Mouse (Mus musculus) midbrain, embryonic 13.5 days (tissue): Measurements from ENCODE around the gene Gpha2. TPM values are rescaled to one million over a fixed set of nuclear protein-coding genes. Genes with fewer than 3 reads are reported as not detected.

Experiments
- ATAC-seq: fragments of 200-750 bp; cut with Nextera tagmentation; 2 replicates; pipeline ENCODE4 v1.8.0; 2017; ENCODE audit warnings: mild to moderate bottlenecking, moderate TSS enrichment, moderate library complexity
- H3K27ac ChIP-seq: fragments of 300-500 bp; sonication (generic); 2 replicates; pipeline ENCODE4 v1.5.1; 2015; ENCODE audit warnings: inconsistent platforms, mild to moderate bottlenecking, moderate library complexity
- H3K27me3 ChIP-seq: fragments of 300-500 bp; sonication (generic); 2 replicates; pipeline ENCODE4 v1.6.1; 2015; ENCODE audit warnings: mild to moderate bottlenecking, inconsistent platforms
- H3K36me3 ChIP-seq: fragments of 300-500 bp; sonication (generic); 2 replicates; pipeline ENCODE4 v1.6.1; 2015; ENCODE audit warnings: mild to moderate bottlenecking, inconsistent platforms
- H3K4me1 ChIP-seq: fragments of 300-500 bp; sonication (generic); replicated peaks from 2 replicates; pipeline ENCODE4 v1.6.1; 2015; ENCODE audit warnings: inconsistent platforms
- H3K4me2 ChIP-seq: fragments of 300-500 bp; sonication (generic); replicated peaks from 2 replicates; pipeline ENCODE4 v1.6.1; 2015; ENCODE audit warnings: moderate library complexity, mild to moderate bottlenecking, inconsistent platforms
- H3K4me3 ChIP-seq: fragments of 300-500 bp; sonication (generic); replicated peaks from 2 replicates; pipeline ENCODE4 v1.5.1; 2015; ENCODE audit warnings: mild to moderate bottlenecking, inconsistent platforms
- H3K9ac ChIP-seq: fragments of 300-500 bp; sonication (generic); replicated peaks from 2 replicates; pipeline ENCODE4 v1.6.1; 2015; ENCODE audit warnings: mild to moderate bottlenecking, inconsistent platforms
- H3K9me3 ChIP-seq: fragments of 300-500 bp; sonication (generic); 2 replicates; pipeline ENCODE4 v1.6.1; 2016; ENCODE audit warnings: mild to moderate bottlenecking, inconsistent platforms
- WGBS: fragments of 180-500 bp; shearing (Covaris S2); methylation state at CpG from one replicate; pipeline ENCODE4 v1.1.7; 2015; 5-methylcytosine and 5-hydroxymethylcytosine counted together
- polyA plus RNA-seq: library from polyadenylated mRNA; unstranded; fragments of >200 nt; fragmentation: Nextera tagmentation; extraction: Ambion mirVana; gene quantifications from 2 replicates; pipeline ENCODE4 v1.2.1, GENCODE M21; 2015

Gene Gpha2
- not detected in 2 replicates for polyA plus RNA-seq

DNA sequence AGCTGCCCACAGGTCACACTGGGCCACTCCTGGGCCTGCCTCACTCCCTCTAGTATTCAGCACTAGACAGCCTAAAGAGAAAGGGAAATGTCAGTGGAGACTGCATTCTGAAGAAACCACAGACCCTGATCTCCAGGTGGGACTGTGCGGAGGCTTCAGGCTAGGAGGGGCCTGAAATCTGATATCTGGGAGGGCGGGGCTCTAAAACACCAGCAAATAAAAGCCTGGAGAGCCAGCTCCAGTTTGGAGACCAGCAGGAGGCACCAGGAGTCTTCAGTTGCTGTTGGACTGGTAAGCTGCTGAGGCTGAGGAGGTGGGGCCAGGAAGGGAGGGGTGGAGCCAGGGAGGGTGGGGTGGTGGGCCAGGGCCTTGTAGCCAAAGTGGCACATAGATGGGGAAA is at the start of gene Gpha2:
Gene Gpha2 (plus strand): TSS at position 246 of the 400 bp plus-strand sequence.
- no peak within 1 kb of the TSS for H3K4me3 ChIP-seq
- H3K4me2 ChIP-seq: no peak within 1 kb of the TSS
- 13% methylated on average over 2 of the region's 2 CpGs for WGBS
- peaks cover 52% of the 10 kb centered on the region for H3K36me3 ChIP-seq
- no peak within 1 kb of the TSS for H3K27ac ChIP-seq
- 0 out of 2 replicates have a peak within 1 kb of the TSS, but pooled peaks have one; percentile 3 for H3K9ac ChIP-seq
- H3K9me3 ChIP-seq: no peaks in the 10 kb centered on the region
- no peaks in the 10 kb centered on the region for H3K4me1 ChIP-seq
- ATAC-seq: no peak
- no peaks in the 10 kb centered on the region for H3K27me3 ChIP-seq

DNA sequence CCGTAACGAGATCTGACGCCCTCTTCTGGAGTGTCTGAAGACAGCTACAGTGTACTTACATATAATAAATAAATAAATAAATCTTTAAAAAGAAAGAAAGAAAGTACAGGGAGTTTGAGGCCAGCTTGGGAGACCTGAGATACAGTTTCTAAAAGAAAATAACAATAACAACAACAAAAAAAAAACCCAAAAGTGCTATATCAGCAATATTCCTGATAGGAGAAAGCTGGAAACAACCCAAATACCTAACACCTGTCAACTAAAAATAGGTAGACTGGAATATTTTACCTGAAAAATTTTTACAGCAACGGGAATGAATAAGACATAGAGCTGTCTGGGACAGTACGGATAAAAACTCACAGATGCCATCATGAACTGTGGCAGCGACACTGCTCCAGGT is 47.4 kb upstream of the Gpha2 start:
- H3K4me1 ChIP-seq: peaks cover 4% of the 10 kb centered on the region; the same call in 1 of the 2 replicates
- no peak overlapping the region for H3K27ac ChIP-seq
- H3K4me3 ChIP-seq: no peak overlapping the region
- no peaks in the 10 kb centered on the region for H3K36me3 ChIP-seq
- no peak for ATAC-seq
- H3K27me3 ChIP-seq: no peaks in the 10 kb centered on the region
- H3K9ac ChIP-seq: no peak overlapping the region
- no peak overlapping the region for H3K4me2 ChIP-seq
- no peaks in the 10 kb centered on the region for H3K9me3 ChIP-seq
- 91% methylated on average over 6 of the region's 6 CpGs for WGBS

DNA sequence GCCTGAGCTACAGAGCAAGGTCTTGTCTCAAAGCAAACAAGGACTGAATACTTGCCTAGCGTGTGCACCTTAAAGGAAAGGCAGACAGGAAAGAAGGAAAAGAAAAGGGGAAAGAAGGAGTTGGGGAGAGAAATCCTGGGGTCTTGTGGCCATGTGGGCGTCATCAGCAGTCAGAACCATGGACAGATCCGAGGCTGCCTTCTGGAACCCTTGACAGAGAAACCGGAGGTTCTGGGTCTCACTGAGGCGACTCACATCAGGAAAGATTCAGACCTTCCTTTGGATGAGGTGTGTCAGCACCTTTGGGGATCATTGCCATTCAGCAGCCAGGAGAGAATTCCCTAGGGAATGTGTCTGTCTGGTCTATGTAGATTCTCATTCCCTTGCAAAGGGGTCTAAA is 44.6 kb upstream of the Gpha2 start:
- Histone ChIP-seq H3K27ac (no peak overlapping the region), H3K27me3 (no peaks in the 10 kb centered on the region), H3K36me3 (no peaks in the 10 kb centered on the region), H3K4me3 (no peak overlapping the region), H3K4me2 (no peak overlapping the region), H3K9ac (no peak overlapping the region), H3K9me3 (no peaks in the 10 kb centered on the region), H3K4me1 (peaks cover 4% of the 10 kb centered on the region; the same call in 1 of the 2 replicates)
- no peak for ATAC-seq
- 40% methylated on average over 5 of the region's 5 CpGs for WGBS

DNA sequence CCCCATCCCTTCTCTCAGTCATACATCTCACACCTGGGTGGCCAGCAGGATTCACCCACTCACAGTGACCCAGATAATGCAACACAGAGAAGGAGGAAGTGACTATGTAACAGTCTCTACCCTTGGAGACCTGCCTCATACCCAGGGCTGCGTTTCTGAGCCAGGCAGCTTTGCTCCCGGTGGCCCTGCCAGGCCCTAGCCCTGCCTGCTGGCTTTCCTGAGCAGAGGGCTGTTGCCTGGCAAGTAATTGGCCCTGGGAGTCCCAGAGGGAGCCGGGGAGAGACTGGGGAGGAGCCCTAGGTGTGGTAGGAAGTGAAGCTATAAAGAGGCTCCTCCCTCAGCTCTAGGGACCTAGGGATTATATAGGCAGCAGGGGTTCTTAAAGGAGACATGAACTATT is 43.6 kb upstream of the Gpha2 start:
- Histone ChIP-seq H3K36me3 (no peaks in the 10 kb centered on the region), H3K9me3 (no peaks in the 10 kb centered on the region), H3K4me2 (no peak overlapping the region), H3K4me1 (peaks cover 4% of the 10 kb centered on the region; the same call in 1 of the 2 replicates), H3K9ac (no peak overlapping the region), H3K27ac (no peak overlapping the region), H3K27me3 (no peaks in the 10 kb centered on the region), H3K4me3 (no peak overlapping the region)
- no peak for ATAC-seq
- WGBS: 13% methylated on average over 3 of the region's 3 CpGs

DNA sequence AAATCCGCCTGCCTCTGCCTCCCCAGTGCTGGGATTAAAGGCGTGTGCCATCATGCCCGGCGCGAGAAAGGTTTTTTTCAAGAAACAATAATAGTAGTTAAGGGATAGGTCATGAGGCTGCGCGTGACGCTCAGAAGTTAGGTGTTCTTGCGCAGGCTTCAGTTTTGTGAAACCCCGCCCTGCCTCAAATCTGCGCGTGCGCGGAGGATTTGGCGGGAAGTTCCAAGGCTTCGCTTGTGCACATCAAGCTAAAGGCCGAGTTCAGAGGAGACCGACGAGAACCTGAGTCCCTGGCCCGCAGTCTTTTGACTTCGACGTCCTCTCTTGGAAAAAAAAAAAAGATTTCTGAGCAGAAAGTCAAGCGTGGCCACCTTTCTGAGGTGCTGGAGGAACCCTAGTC is 42.0 kb upstream of the Gpha2 start, which contains the start of gene Majin:
Gene Majin (plus strand): TSS at position 258 of the 400 bp plus-strand sequence.
- peaks cover 4% of the 10 kb centered on the region; the same call in 1 of the 2 replicates for H3K4me1 ChIP-seq
- H3K9me3 ChIP-seq: no peaks in the 10 kb centered on the region
- H3K36me3 ChIP-seq: no peaks in the 10 kb centered on the region
- no peak within 1 kb of the TSS for H3K4me3 ChIP-seq
- no peak within 1 kb of the TSS for H3K9ac ChIP-seq
- H3K4me2 ChIP-seq: no peak within 1 kb of the TSS
- ATAC-seq: no peak
- WGBS: 89% methylated on average over 23 of the region's 23 CpGs
- H3K27me3 ChIP-seq: no peaks in the 10 kb centered on the region
- no peak within 1 kb of the TSS for H3K27ac ChIP-seq

DNA sequence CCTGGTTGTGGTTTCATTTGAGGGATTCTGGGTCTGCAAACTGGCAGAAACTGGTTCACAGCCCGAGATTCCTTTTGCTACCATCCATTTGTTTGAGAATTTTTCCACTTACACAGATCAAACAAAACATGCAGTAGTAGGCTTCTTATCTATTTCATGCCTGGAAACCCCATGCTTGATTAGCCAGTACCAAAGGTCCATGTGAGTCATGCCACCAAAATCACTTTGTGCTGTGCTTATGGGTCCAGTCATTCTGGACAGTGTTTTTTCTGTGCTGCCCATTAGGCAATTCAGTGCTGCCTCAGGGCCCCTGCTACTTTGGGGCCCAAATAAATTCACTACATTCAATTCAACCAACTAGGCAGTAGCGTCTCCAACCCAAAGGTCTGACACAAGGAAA is 21.9 kb upstream of the Gpha2 start:
- no peak overlapping the region for H3K9ac ChIP-seq
- H3K4me2 ChIP-seq: no peak overlapping the region
- WGBS: 87% methylated on average over 2 of the region's 2 CpGs
- H3K4me3 ChIP-seq: no peak overlapping the region
- ATAC-seq: no peak
- no peak overlapping the region for H3K27ac ChIP-seq
- H3K9me3 ChIP-seq: no peaks in the 10 kb centered on the region
- H3K4me1 ChIP-seq: no peaks in the 10 kb centered on the region
- H3K36me3 ChIP-seq: no peaks in the 10 kb centered on the region
- H3K27me3 ChIP-seq: no peaks in the 10 kb centered on the region

DNA sequence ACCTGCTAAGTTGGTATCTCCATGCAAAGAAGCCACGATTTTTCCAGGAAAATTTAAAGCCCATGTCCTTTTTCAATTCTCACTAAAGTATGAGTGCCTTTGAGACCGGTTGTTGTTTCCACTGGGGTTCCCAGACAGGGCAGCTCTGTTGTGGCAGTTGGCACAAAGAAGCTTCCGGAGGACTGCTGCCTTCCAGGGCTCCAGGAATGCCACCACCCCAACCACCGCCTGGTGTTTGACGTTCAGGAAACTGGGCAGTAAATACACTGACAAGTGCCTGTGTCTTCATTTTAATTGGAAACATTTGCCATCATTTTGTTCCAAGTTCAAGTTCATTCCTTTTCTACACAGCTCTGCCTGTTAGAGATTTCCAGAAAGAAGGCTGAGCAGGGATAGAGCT is 19.5 kb upstream of the Gpha2 start:
- 77% methylated on average over 5 of the region's 5 CpGs for WGBS
- Histone ChIP-seq H3K9me3 (no peaks in the 10 kb centered on the region), H3K9ac (no peak overlapping the region), H3K27ac (no peak overlapping the region), H3K4me2 (no peak overlapping the region), H3K4me1 (no peaks in the 10 kb centered on the region), H3K4me3 (no peak overlapping the region), H3K27me3 (no peaks in the 10 kb centered on the region), H3K36me3 (no peaks in the 10 kb centered on the region)
- no peak for ATAC-seq

DNA sequence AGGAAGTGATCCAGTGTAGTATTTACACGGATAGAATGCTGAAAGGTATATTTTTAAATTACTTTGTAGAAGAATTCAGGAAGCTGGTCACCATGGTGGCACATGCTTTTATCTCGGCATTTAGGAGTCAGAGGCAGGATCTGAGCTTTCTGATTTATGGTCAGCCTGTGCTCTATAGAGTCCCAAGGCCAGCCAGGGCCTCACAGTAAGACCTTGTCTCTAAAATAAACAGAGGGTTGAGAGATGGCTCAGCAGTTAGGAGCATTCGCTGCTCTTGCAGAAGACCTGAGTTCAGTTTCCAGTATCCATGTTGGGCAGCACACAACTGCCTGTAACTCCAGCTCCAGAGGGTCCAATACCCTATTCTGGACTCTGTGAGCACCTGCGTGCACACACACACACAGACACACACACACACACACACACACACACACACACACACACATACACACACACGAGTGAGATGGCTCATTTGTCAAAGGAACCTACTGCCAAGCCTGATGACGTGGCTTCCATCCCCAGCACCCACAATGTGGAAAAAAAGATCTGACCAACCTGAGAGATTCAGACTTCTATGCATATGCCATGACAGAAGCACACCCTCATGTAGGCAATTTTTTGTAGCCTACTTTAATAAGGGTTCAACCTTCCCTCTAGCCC is 10.0 kb upstream of the Gpha2 start:
- 82% methylated on average over 6 of the region's 6 CpGs for WGBS
- Histone ChIP-seq H3K4me3 (no peak overlapping the region), H3K9ac (no peak overlapping the region), H3K4me2 (no peak overlapping the region), H3K36me3 (no peaks in the 10 kb centered on the region), H3K27ac (no peak overlapping the region), H3K27me3 (no peaks in the 10 kb centered on the region), H3K4me1 (no peaks in the 10 kb centered on the region), H3K9me3 (no peaks in the 10 kb centered on the region)
- ATAC-seq: no peak

DNA sequence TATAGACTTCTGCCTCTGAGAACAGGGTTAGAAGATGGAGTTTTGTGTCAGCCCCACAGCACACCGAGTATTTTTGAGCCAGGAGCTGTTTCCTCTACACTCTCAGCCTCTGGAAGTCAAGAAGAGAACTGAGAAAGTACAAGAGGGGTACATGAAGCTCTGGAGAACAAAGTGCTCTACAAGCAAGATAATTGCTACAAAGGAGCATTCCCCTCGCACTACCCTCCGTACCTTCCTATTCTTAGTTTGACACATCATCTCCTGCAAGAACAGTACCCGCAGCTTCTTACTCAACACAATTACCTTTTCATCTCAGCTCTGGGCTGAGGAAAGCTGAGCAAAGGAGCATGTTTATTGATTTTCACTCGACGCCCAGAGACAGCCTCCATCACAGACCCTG is 7.6 kb upstream of the Gpha2 start:
- H3K27me3 ChIP-seq: no peaks in the 10 kb centered on the region

DNA sequence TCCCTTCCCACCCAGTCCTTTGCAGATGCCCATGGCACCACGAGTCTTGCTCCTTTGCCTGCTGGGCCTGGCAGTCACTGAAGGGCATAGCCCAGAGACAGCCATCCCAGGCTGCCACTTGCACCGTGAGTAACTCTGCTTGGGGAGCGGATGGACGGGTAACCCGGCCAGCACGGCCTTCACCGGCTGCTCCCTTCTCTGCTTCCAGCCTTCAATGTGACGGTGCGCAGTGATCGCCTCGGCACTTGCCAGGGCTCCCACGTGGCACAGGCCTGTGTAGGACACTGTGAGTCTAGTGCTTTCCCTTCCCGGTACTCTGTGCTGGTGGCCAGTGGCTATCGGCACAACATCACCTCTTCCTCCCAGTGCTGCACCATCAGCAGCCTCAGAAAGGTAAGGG is 583 bp downstream of the Gpha2 start:
- Histone ChIP-seq H3K27ac (no peak overlapping the region), H3K36me3 (peaks cover 58% of the 10 kb centered on the region), H3K4me2 (no peak overlapping the region), H3K9me3 (no peaks in the 10 kb centered on the region), H3K9ac (0 out of 2 replicates have a peak overlapping the region, but pooled peaks have one; percentile 3), H3K27me3 (no peaks in the 10 kb centered on the region), H3K4me1 (no peaks in the 10 kb centered on the region), H3K4me3 (no peak overlapping the region)
- no peak for ATAC-seq
- 92% methylated on average over 14 of the region's 14 CpGs for whole genome bisulfite sequencing

More for the DNA sequence above, 7.6 kb upstream of the Gpha2 start:
- H3K9me3 ChIP-seq: no peaks in the 10 kb centered on the region
- no peak overlapping the region for H3K4me2 ChIP-seq
- 69% methylated on average over 6 of the region's 6 CpGs for WGBS
- no peak overlapping the region for H3K27ac ChIP-seq
- no peaks in the 10 kb centered on the region for H3K4me1 ChIP-seq
- ATAC-seq: no peak
- H3K4me3 ChIP-seq: no peak overlapping the region
- H3K36me3 ChIP-seq: no peaks in the 10 kb centered on the region
- no peak overlapping the region for H3K9ac ChIP-seq

DNA sequence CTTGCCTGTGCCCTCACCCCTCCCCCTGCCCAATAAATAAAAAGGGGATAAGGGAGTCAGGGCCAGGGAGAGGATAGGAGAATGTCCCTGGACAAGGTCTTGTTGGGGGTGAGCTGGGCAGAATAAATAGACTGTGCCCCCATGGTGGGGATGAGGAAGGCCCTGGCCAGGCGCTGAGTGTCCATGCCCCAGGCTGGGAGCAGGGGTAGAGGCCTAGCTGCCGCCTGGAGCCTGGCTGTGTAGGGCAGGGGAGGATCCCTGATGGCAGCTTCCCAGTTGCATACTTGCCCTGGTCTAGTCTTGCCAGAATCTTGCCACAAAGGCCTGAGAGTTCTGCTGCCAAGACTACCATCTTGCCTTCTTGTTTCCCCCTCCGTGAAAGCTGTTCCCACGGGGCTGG is 1.7 kb downstream of the Gpha2 start:
- Histone ChIP-seq H3K4me3 (no peak overlapping the region), H3K9ac (no peak overlapping the region), H3K4me2 (no peak overlapping the region), H3K36me3 (peaks cover 68% of the 10 kb centered on the region), H3K27ac (no peak overlapping the region), H3K27me3 (no peaks in the 10 kb centered on the region), H3K9me3 (no peaks in the 10 kb centered on the region), H3K4me1 (no peaks in the 10 kb centered on the region)
- 82% methylated on average over 4 of the region's 4 CpGs for WGBS
- no peak for ATAC-seq

DNA sequence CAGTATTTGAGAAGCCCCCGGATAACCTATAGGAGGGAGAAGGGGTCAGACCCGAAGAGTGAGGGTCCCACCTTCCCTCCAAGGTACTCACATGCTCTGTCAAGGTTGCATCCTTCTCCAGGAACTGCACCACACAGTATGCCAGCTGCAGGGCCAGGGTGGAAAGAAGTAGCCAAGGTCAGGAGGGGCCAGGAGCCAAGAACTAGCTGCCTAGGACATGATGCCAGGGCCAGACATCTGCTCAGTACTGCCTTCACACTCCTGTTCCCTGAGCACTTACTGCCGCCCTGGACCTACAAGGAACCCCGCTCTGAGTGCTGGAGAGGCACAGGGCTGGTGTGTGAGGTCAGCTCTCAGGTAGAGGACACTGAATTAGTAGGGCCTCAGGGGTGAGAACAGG is 4.2 kb downstream of the Gpha2 start:
- Histone ChIP-seq H3K27me3 (no peaks in the 10 kb centered on the region), H3K9me3 (no peaks in the 10 kb centered on the region), H3K9ac (no peak overlapping the region), H3K4me3 (no peak overlapping the region), H3K4me2 (no peak overlapping the region), H3K4me1 (peaks cover 16% of the 10 kb centered on the region), H3K27ac (no peak overlapping the region), H3K36me3 (peaks cover 77% of the 10 kb centered on the region)
- ATAC-seq: no peak
- 92% methylated on average over 4 of the region's 4 CpGs for WGBS

DNA sequence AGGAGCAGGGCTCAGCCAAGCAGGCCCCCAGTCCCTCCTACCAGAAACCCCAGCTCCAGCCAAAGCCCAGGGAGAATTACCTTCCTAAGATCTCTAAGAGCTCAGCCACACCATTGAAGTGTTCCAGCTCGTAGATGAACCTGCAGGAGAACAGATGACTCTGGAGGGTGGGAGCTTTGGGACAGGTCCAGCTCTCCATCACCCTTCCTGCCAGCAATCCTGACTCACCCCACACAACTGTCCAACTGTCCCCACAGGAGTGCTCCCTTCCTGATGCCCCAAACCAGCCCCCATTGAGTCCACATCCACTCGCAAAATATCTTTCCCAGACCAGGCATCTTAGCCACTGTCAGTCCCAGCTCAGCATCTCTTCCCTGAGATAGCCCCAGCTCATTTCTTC is 4.9 kb downstream of the Gpha2 start:
- Histone ChIP-seq H3K4me2 (no peak overlapping the region), H3K4me1 (peaks cover 16% of the 10 kb centered on the region), H3K27me3 (no peaks in the 10 kb centered on the region), H3K36me3 (peaks cover 76% of the 10 kb centered on the region), H3K9me3 (no peaks in the 10 kb centered on the region), H3K9ac (no peak overlapping the region), H3K27ac (no peak overlapping the region), H3K4me3 (no peak overlapping the region)
- no peak for ATAC-seq
- 82% methylated on average over 2 of the region's 2 CpGs for WGBS
